15 mouse cellular contexts compared by ENCODE assay signal in the genomic region with DNA sequence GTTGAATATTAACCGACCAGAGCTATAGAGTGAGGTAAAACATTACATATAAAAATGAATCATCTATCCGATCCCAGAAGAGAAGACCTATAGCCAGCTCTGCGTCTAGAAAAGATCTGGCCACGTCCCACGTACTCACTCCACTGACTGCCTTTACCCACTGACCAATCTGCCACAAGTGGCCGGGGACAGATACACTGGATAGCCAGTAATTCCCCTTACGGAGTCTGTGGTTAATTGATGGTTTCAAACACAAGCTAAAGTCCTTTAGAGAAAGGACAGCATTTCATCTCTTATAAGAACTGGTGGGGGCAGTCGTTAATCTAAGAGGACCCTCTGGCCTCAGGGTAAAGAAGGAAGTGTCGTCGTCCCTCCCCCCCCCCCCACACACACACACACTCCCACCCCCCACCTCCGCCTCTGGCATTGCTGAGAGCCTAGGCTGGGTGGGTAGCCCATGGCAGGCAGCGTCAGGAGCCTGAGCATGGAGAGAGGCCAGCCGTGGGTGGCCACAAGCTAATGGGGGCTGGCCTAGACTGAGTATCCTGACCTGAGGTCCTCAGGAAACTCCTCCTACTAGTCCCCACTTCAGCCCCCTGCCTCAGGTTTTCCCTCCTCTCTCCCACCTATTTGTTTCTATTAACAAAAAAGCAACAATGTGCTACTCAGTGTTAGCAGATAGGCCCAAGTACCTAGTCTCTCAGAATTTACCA. TPM values are rescaled to one million over a fixed set of nuclear protein-coding genes. Genes with fewer than 3 reads are reported as not detected.
A peak's percentile ranks its signal among the peaks of the same experiment; 100 is the strongest.
DNase-seq lines count a peak whose midpoint lies in the region; ATAC-seq and TF ChIP-seq lines count a peak whose summit lies in the region.
"Had no signal": no experiment of that assay in that cellular context is flagged by ENCODE, and none has a peak within 500 bp of the region (broad histone marks: within the 10 kb centered on the region; RNA-seq: fewer than 3 reads in every experiment).

No protein-coding gene starts in this region.

- TF ChIP-seq POLR2A in small intestine, adult 2 months (IDR thresholded peaks at IDR 0.05; ENCODE audit: low read depth, low read length), result no peak

- H3K4me2 ChIP-seq in heart, embryonic 14.5 days (ENCODE audit: low read length), result peak overlapping the region; percentile 58
- H3K4me2 ChIP-seq in midbrain, embryonic 11.5 days, result no peak overlapping the region
- no peak overlapping the region for H3K4me2 ChIP-seq in midbrain, embryonic 14.5 days (ENCODE audit: low read length)
- H3K4me2 ChIP-seq in forebrain, embryonic 14.5 days (ENCODE audit: low read length), result no peak overlapping the region

- no peak overlapping the region for H3K9ac ChIP-seq in heart, embryonic 14.5 days (ENCODE audit: low read length)
- H3K9ac ChIP-seq in midbrain, embryonic 11.5 days (ENCODE audit: low read length), result no peak overlapping the region
- no peak overlapping the region for H3K9ac ChIP-seq in midbrain, embryonic 14.5 days (replicated peaks; ENCODE audit: low read length)
- H3K9ac ChIP-seq in forebrain, embryonic 14.5 days (ENCODE audit: low read length), result no peak overlapping the region

- H3K27me3 ChIP-seq in heart, embryonic 14.5 days (ENCODE audit: control insufficient read depth, insufficient read depth, low read length), result peaks cover 60% of the 10 kb centered on the region
- H3K27me3 ChIP-seq in midbrain, embryonic 11.5 days (ENCODE audit: control insufficient read depth, insufficient read depth, low read length), result peaks cover 80% of the 10 kb centered on the region
- peaks cover 77% of the 10 kb centered on the region for H3K27me3 ChIP-seq in midbrain, embryonic 14.5 days (ENCODE audit: control insufficient read depth, insufficient read depth, low read length)
- peaks cover 72% of the 10 kb centered on the region for H3K27me3 ChIP-seq in forebrain, embryonic 14.5 days (replicated peaks; ENCODE audit: control insufficient read depth, insufficient read depth, low read length)
- H3K27me3 ChIP-seq in small intestine, adult 2 months (ENCODE audit: control insufficient read depth, insufficient read depth, low read length), result no peaks in the 10 kb centered on the region; the same call in none of the 2 replicates
- H3K27me3 ChIP-seq: CH12.LX had no signal

- H3K36me3 ChIP-seq in heart, embryonic 14.5 days (ENCODE audit: control insufficient read depth, insufficient read depth, low read length), result no peaks in the 10 kb centered on the region
- H3K36me3 ChIP-seq in midbrain, embryonic 11.5 days (ENCODE audit: control insufficient read depth, insufficient read depth, low read length), result no peaks in the 10 kb centered on the region
- no peaks in the 10 kb centered on the region for H3K36me3 ChIP-seq in midbrain, embryonic 14.5 days (ENCODE audit: control insufficient read depth, insufficient read depth, low read length)
- H3K36me3 ChIP-seq in forebrain, embryonic 14.5 days (ENCODE audit: control insufficient read depth, insufficient read depth, low read length), result no peaks in the 10 kb centered on the region
- no peaks in the 10 kb centered on the region for H3K36me3 ChIP-seq in small intestine, adult 2 months (ENCODE audit: control insufficient read depth, insufficient read depth, low read length)
- H3K36me3 ChIP-seq: hindbrain, embryonic 10.5 days had no signal

- H3K4me1 ChIP-seq in heart, embryonic 14.5 days (ENCODE audit: control insufficient read depth in 2 of 2, insufficient read depth in 2 of 2, low read length in 2 of 2), result peaks cover 0 to 4% of the 10 kb centered on the region in 2 experiments; a peak in 1 of 4 replicates
- H3K4me1 ChIP-seq in midbrain, embryonic 11.5 days (ENCODE audit: control insufficient read depth, insufficient read depth, low read length), result peaks cover 5% of the 10 kb centered on the region; the same call in 1 of the 2 replicates
- H3K4me1 ChIP-seq in midbrain, embryonic 14.5 days (ENCODE audit: control insufficient read depth, insufficient read depth, low read length), result no peaks in the 10 kb centered on the region
- H3K4me1 ChIP-seq in forebrain, embryonic 14.5 days (ENCODE audit: control insufficient read depth, insufficient read depth, low read length), result no peaks in the 10 kb centered on the region
- H3K4me1 ChIP-seq in small intestine, adult 2 months (ENCODE audit: control insufficient read depth, insufficient read depth, insufficient read length, low read length), result peaks cover 1% of the 10 kb centered on the region; the same call in 1 of the 2 replicates

- no peak for DNase-seq in heart, postnatal 4 days
- peak; percentile 92 for DNase-seq in midbrain, embryonic 11.5 days (ENCODE audit: low spot score, missing footprints)
- DNase-seq in midbrain, embryonic 14.5 days, result no peak
- DNase-seq in forebrain, embryonic 14.5 days (ENCODE audit: low spot score), result no peak
- DNase-seq: adrenal gland, postnatal 10 days; lung, adult 2 months; spleen, adult 18-20 months; thymus, postnatal 25 days had no signal

- no peak overlapping the region for H3K27ac ChIP-seq in heart, embryonic 14.5 days (replicated peaks in 1 of 2; ENCODE audit: control insufficient read depth in 1 of 2, insufficient read depth in 1 of 2, low read depth in 2 of 2, low read length in 2 of 2)
- no peak overlapping the region for H3K27ac ChIP-seq in midbrain, embryonic 11.5 days (ENCODE audit: low read depth, low read length)
- H3K27ac ChIP-seq in midbrain, embryonic 14.5 days (replicated peaks; ENCODE audit: low read depth, low read length), result no peak overlapping the region
- H3K27ac ChIP-seq in forebrain, embryonic 14.5 days (ENCODE audit: low read depth, low read length), result no peak overlapping the region
- no peak overlapping the region for H3K27ac ChIP-seq in small intestine, adult 2 months (ENCODE audit: insufficient read depth, low read depth, low read length)
- H3K27ac ChIP-seq: hindbrain, embryonic 10.5 days had no signal

- peak overlapping the region; percentile 29 to 31; a peak in 2 of 4 replicates for H3K4me3 ChIP-seq in heart, embryonic 14.5 days (ENCODE audit: control insufficient read depth in 1 of 2, insufficient read depth in 1 of 2, low read depth in 1 of 2, low read length in 2 of 2)
- no peak overlapping the region for H3K4me3 ChIP-seq in midbrain, embryonic 11.5 days (ENCODE audit: low read depth, low read length)
- H3K4me3 ChIP-seq in midbrain, embryonic 14.5 days (replicated peaks; ENCODE audit: low read depth, low read length), result no peak overlapping the region
- H3K4me3 ChIP-seq in forebrain, embryonic 14.5 days (ENCODE audit: low read depth, low read length), result no peak overlapping the region
- H3K4me3 ChIP-seq in small intestine, adult 2 months (ENCODE audit: low read depth, low read length), result peak overlapping the region; percentile 81
- H3K4me3 ChIP-seq: hindbrain, embryonic 10.5 days had no signal

- no peak for TF ChIP-seq CTCF in small intestine, adult 2 months (IDR thresholded peaks at IDR 0.05; ENCODE audit: extremely low read depth, insufficient read length, insufficient replicate concordance, low read depth, low read length)

- no peaks in the 10 kb centered on the region for H3K9me3 ChIP-seq in heart, embryonic 14.5 days (ENCODE audit: control insufficient read depth, low read length)
- H3K9me3 ChIP-seq in midbrain, embryonic 11.5 days (ENCODE audit: control insufficient read depth, low read length), result no peaks in the 10 kb centered on the region
- H3K9me3 ChIP-seq in midbrain, embryonic 14.5 days (ENCODE audit: control insufficient read depth, low read length), result no peaks in the 10 kb centered on the region
- no peaks in the 10 kb centered on the region for H3K9me3 ChIP-seq in forebrain, embryonic 14.5 days (replicated peaks; ENCODE audit: control insufficient read depth, low read length)
- H3K9me3 ChIP-seq: hindbrain, embryonic 10.5 days had no signal

- ATAC-seq in heart, embryonic 14.5 days (ENCODE audit: insufficient number of reproducible peaks, insufficient read depth, low FRiP score, low read depth), result no peak
- ATAC-seq in midbrain, embryonic 11.5 days (ENCODE audit: low FRiP score), result 0 out of 2 replicates have a peak, but pooled peaks have one; percentile 15
- ATAC-seq in midbrain, embryonic 14.5 days (ENCODE audit: low FRiP score, low TSS enrichment), result no peak
- peak; percentile 35; the same call in 1 of the 2 replicates for ATAC-seq in forebrain, embryonic 14.5 days
- no peak for ATAC-seq in CD4-positive, CD25-positive, alpha-beta regulatory T cell, adult 4 months

- 8% methylated on average over 13 of the region's 13 CpGs for WGBS in heart, embryonic 14.5 days
- under 1% methylated on average over 13 of the region's 13 CpGs for WGBS in midbrain, embryonic 11.5 days
- under 1% methylated on average over 13 of the region's 13 CpGs for WGBS in midbrain, embryonic 14.5 days
- 2% methylated on average over 13 of the region's 13 CpGs for WGBS in forebrain, embryonic 14.5 days
- 9% methylated on average over 12 of the region's 13 CpGs for WGBS in small intestine, adult 2 months

RNA-seq across cellular contexts. Expression of gene Pitx2, which starts 26.1 kb away (rescaled TPM):
- 19.4 and 25.5 TPM in 2 replicates for polyA plus RNA-seq in heart, embryonic 14.5 days (2014; fragmentation: Nextera tagmentation; extraction: Ambion mirVana)
- 10 to 100 TPM in 1 of 2 experiments, 1 to 10 TPM in 1; 9.4 to 12.8 TPM for total RNA-seq in heart, postnatal 4 days (2021)
- 53.7 and 56.3 TPM in 2 replicates for polyA plus RNA-seq in midbrain, embryonic 11.5 days (2014; fragmentation: Nextera tagmentation; extraction: Ambion mirVana)
- polyA plus RNA-seq in midbrain, embryonic 14.5 days (2014; fragmentation: Nextera tagmentation; extraction: Ambion mirVana), result 27.0 and 27.5 TPM in 2 replicates
- 9.3 and 13.7 TPM in 2 replicates for polyA plus RNA-seq in forebrain, embryonic 14.5 days (2014; fragmentation: Nextera tagmentation; extraction: Ambion mirVana)
- 4.4 and 23.8 TPM in 2 replicates for polyA plus RNA-seq in small intestine, adult 2 months (2012; rRNA removed)
- under 1 TPM; 0.42 to 0.55 TPM for polyA plus RNA-seq in CD4-positive, CD25-positive, alpha-beta regulatory T cell, adult 4 months (2017; shearing (Covaris generic))
- total RNA-seq: CH12.LX; left cerebral cortex, postnatal 36 days had no signal
- polyA plus RNA-seq: frontal cortex, adult 2 months had no signal

Comparison
In these comparisons a context has a peak if more than half of its experiments do, and no peak if none do; other contexts are left out.
1. ATAC-seq: peak in midbrain, embryonic 11.5 days (single experiment) and forebrain, embryonic 14.5 days (single experiment); none in heart, embryonic 14.5 days (single experiment), midbrain, embryonic 14.5 days (single experiment) and CD4-positive, CD25-positive, alpha-beta regulatory T cell, adult 4 months (single experiment).
2. H3K4me3 ChIP-seq: peak in heart, embryonic 14.5 days (2 of 2) and small intestine, adult 2 months (single experiment); none in midbrain, embryonic 11.5 days (single experiment), midbrain, embryonic 14.5 days (single experiment) and forebrain, embryonic 14.5 days (single experiment).